Mouse (Mus musculus): ENCODE measurements around the gene Slc10a6. TPM values are rescaled to one million over a fixed set of nuclear protein-coding genes. Genes with fewer than 3 reads are reported as not detected.

Gene Slc10a6
- polyA plus RNA-seq, 1 experiment from 2014 or later: 0.07 TPM

- H3K9me3 ChIP-seq (ENCODE audit: control insufficient read depth, low read length): no peaks in the 10 kb centered on the region
- DNase-seq (ENCODE audit: low spot score) (no peak), ATAC-seq (ENCODE audit: insufficient number of reproducible peaks, low FRiP score, low TSS enrichment, low read depth) (no peak)
- WGBS: 44% methylated on average over 3 of the region's 3 CpGs
- H3K4me2 ChIP-seq (ENCODE audit: low read depth, severe bottlenecking): no peak overlapping the region
- no peaks in the 10 kb centered on the region for H3K27me3 ChIP-seq (ENCODE audit: control insufficient read depth, insufficient read depth, low read length)
- H3K4me3 ChIP-seq (ENCODE audit: low read depth, low read length): no peak overlapping the region
- H3K27ac ChIP-seq (replicated peaks; ENCODE audit: low read depth, low read length): no peak overlapping the region
- H3K4me1 ChIP-seq (ENCODE audit: control insufficient read depth, insufficient read depth, low read length): no peaks in the 10 kb centered on the region
- H3K36me3 ChIP-seq (ENCODE audit: control insufficient read depth, insufficient read depth, low read length): no peaks in the 10 kb centered on the region
- H3K9ac ChIP-seq (ENCODE audit: low read length): no peak overlapping the region
Measured at GRCm38 (mm10) chr5:103659571-103659970, 30.4 kb upstream of the Slc10a6 start.

- Histone ChIP-seq H3K4me2 (ENCODE audit: low read depth, severe bottlenecking) (no peak overlapping the region), H3K36me3 (ENCODE audit: control insufficient read depth, insufficient read depth, low read length) (no peaks in the 10 kb centered on the region), H3K4me3 (ENCODE audit: low read depth, low read length) (no peak overlapping the region), H3K27ac (replicated peaks; ENCODE audit: low read depth, low read length) (no peak overlapping the region), H3K9ac (ENCODE audit: low read length) (no peak overlapping the region), H3K4me1 (ENCODE audit: control insufficient read depth, insufficient read depth, low read length) (no peaks in the 10 kb centered on the region), H3K9me3 (ENCODE audit: control insufficient read depth, low read length) (no peaks in the 10 kb centered on the region), H3K27me3 (ENCODE audit: control insufficient read depth, insufficient read depth, low read length) (no peaks in the 10 kb centered on the region)
- peak; percentile 42 for DNase-seq (ENCODE audit: low spot score)
- 70% methylated on average over 5 of the region's 5 CpGs for WGBS
- no peak for ATAC-seq (ENCODE audit: insufficient number of reproducible peaks, low FRiP score, low TSS enrichment, low read depth)
Measured at GRCm38 (mm10) chr5:103658921-103659320, 29.7 kb upstream of the Slc10a6 start.

GRCm38 (mm10) chr5:103655346-103656118 is 26.3 kb upstream of the Slc10a6 start, which contains the start of gene 1700016H13Rik:
1700016H13Rik (minus strand) TSS chr5:103656010.
- peak within 1 kb of the TSS; percentile 59 for H3K4me3 ChIP-seq (ENCODE audit: low read depth, low read length)
- H3K9ac ChIP-seq (ENCODE audit: low read length): peak within 1 kb of the TSS; percentile 66
- peak; percentile 89 for DNase-seq (ENCODE audit: low spot score)
- H3K27me3 ChIP-seq (ENCODE audit: control insufficient read depth, insufficient read depth, low read length): no peaks in the 10 kb centered on the region
- ATAC-seq (ENCODE audit: insufficient number of reproducible peaks, low FRiP score, low TSS enrichment, low read depth): peak; percentile 84; the same call in 1 of the 2 replicates
- H3K27ac ChIP-seq (replicated peaks; ENCODE audit: low read depth, low read length): no peak within 1 kb of the TSS
- 1% methylated on average over 51 of the region's 56 CpGs for WGBS
- H3K36me3 ChIP-seq (ENCODE audit: control insufficient read depth, insufficient read depth, low read length): no peaks in the 10 kb centered on the region
- no peaks in the 10 kb centered on the region for H3K4me1 ChIP-seq (ENCODE audit: control insufficient read depth, insufficient read depth, low read length)
- H3K4me2 ChIP-seq (ENCODE audit: low read depth, severe bottlenecking): peak within 1 kb of the TSS; percentile 95
- H3K9me3 ChIP-seq (ENCODE audit: control insufficient read depth, low read length): no peaks in the 10 kb centered on the region

GRCm38 (mm10) chr5:103654780-103655179 is 25.6 kb upstream of the Slc10a6 start:
- Histone ChIP-seq H3K36me3 (ENCODE audit: control insufficient read depth, insufficient read depth, low read length) (no peaks in the 10 kb centered on the region), H3K27me3 (ENCODE audit: control insufficient read depth, insufficient read depth, low read length) (no peaks in the 10 kb centered on the region), H3K4me3 (ENCODE audit: low read depth, low read length) (no peak overlapping the region), H3K9me3 (ENCODE audit: control insufficient read depth, low read length) (no peaks in the 10 kb centered on the region), H3K4me2 (ENCODE audit: low read depth, severe bottlenecking) (peak overlapping the region; percentile 95), H3K27ac (replicated peaks; ENCODE audit: low read depth, low read length) (no peak overlapping the region), H3K9ac (ENCODE audit: low read length) (no peak overlapping the region), H3K4me1 (ENCODE audit: control insufficient read depth, insufficient read depth, low read length) (no peaks in the 10 kb centered on the region)
- WGBS: 57% methylated on average over 4 of the region's 4 CpGs
- no peak for ATAC-seq (ENCODE audit: insufficient number of reproducible peaks, low FRiP score, low TSS enrichment, low read depth)
- DNase-seq (ENCODE audit: low spot score): no peak

GRCm38 (mm10) chr5:103654225-103654624 is 25.0 kb upstream of the Slc10a6 start:
- H3K4me3 ChIP-seq (ENCODE audit: low read depth, low read length): no peak overlapping the region
- no peaks in the 10 kb centered on the region for H3K9me3 ChIP-seq (ENCODE audit: control insufficient read depth, low read length)
- no peaks in the 10 kb centered on the region for H3K27me3 ChIP-seq (ENCODE audit: control insufficient read depth, insufficient read depth, low read length)
- no peaks in the 10 kb centered on the region for H3K36me3 ChIP-seq (ENCODE audit: control insufficient read depth, insufficient read depth, low read length)
- H3K4me1 ChIP-seq (ENCODE audit: control insufficient read depth, insufficient read depth, low read length): no peaks in the 10 kb centered on the region
- 23% methylated on average over 6 of the region's 6 CpGs for WGBS
- ATAC-seq (ENCODE audit: insufficient number of reproducible peaks, low FRiP score, low TSS enrichment, low read depth) (no peak), DNase-seq (ENCODE audit: low spot score) (peak; percentile 76)
- H3K27ac ChIP-seq (replicated peaks; ENCODE audit: low read depth, low read length): no peak overlapping the region
- no peak overlapping the region for H3K4me2 ChIP-seq (ENCODE audit: low read depth, severe bottlenecking)
- no peak overlapping the region for H3K9ac ChIP-seq (ENCODE audit: low read length)

GRCm38 (mm10) chr5:103647320-103647719 is 18.1 kb upstream of the Slc10a6 start:
- Histone ChIP-seq H3K4me3 (ENCODE audit: low read depth, low read length) (no peak overlapping the region), H3K27me3 (ENCODE audit: control insufficient read depth, insufficient read depth, low read length) (no peaks in the 10 kb centered on the region), H3K27ac (replicated peaks; ENCODE audit: low read depth, low read length) (no peak overlapping the region), H3K9ac (ENCODE audit: low read length) (no peak overlapping the region), H3K4me1 (ENCODE audit: control insufficient read depth, insufficient read depth, low read length) (no peaks in the 10 kb centered on the region), H3K9me3 (ENCODE audit: control insufficient read depth, low read length) (no peaks in the 10 kb centered on the region), H3K4me2 (ENCODE audit: low read depth, severe bottlenecking) (no peak overlapping the region), H3K36me3 (ENCODE audit: control insufficient read depth, insufficient read depth, low read length) (no peaks in the 10 kb centered on the region)
- no peak for DNase-seq (ENCODE audit: low spot score)
- 84% methylated on average over 3 of the region's 3 CpGs for WGBS
- no peak for ATAC-seq (ENCODE audit: insufficient number of reproducible peaks, low FRiP score, low TSS enrichment, low read depth)

- no peaks in the 10 kb centered on the region for H3K27me3 ChIP-seq (ENCODE audit: control insufficient read depth, insufficient read depth, low read length)
- H3K4me1 ChIP-seq (ENCODE audit: control insufficient read depth, insufficient read depth, low read length): no peaks in the 10 kb centered on the region
- no peak overlapping the region for H3K27ac ChIP-seq (replicated peaks; ENCODE audit: low read depth, low read length)
- DNase-seq (ENCODE audit: low spot score) (no peak), ATAC-seq (ENCODE audit: insufficient number of reproducible peaks, low FRiP score, low TSS enrichment, low read depth) (no peak)
- H3K4me2 ChIP-seq (ENCODE audit: low read depth, severe bottlenecking): no peak overlapping the region
- no peak overlapping the region for H3K9ac ChIP-seq (ENCODE audit: low read length)
- H3K4me3 ChIP-seq (ENCODE audit: low read depth, low read length): no peak overlapping the region
- no peaks in the 10 kb centered on the region for H3K9me3 ChIP-seq (ENCODE audit: control insufficient read depth, low read length)
- H3K36me3 ChIP-seq (ENCODE audit: control insufficient read depth, insufficient read depth, low read length): no peaks in the 10 kb centered on the region
- WGBS: 96% methylated on average over 1 of the region's 1 CpGs
Measured at GRCm38 (mm10) chr5:103644167-103644566, 15.0 kb upstream of the Slc10a6 start.

- no peak for DNase-seq (ENCODE audit: low spot score)
- WGBS: 87% methylated on average over 2 of the region's 2 CpGs
- no peak overlapping the region for H3K9ac ChIP-seq (ENCODE audit: low read length)
Measured at GRCm38 (mm10) chr5:103637162-103637561, 8.0 kb upstream of the Slc10a6 start.

More at GRCm38 (mm10) chr5:103637162-103637561, 8.0 kb upstream of the Slc10a6 start:
- no peaks in the 10 kb centered on the region for H3K9me3 ChIP-seq (ENCODE audit: control insufficient read depth, low read length)
- no peaks in the 10 kb centered on the region for H3K36me3 ChIP-seq (ENCODE audit: control insufficient read depth, insufficient read depth, low read length)
- H3K4me1 ChIP-seq (ENCODE audit: control insufficient read depth, insufficient read depth, low read length): no peaks in the 10 kb centered on the region
- ATAC-seq (ENCODE audit: insufficient number of reproducible peaks, low FRiP score, low TSS enrichment, low read depth): no peak
- H3K27me3 ChIP-seq (ENCODE audit: control insufficient read depth, insufficient read depth, low read length): no peaks in the 10 kb centered on the region
- H3K4me2 ChIP-seq (ENCODE audit: low read depth, severe bottlenecking): no peak overlapping the region
- no peak overlapping the region for H3K4me3 ChIP-seq (ENCODE audit: low read depth, low read length)
- no peak overlapping the region for H3K27ac ChIP-seq (replicated peaks; ENCODE audit: low read depth, low read length)

All from limb, embryonic 11.5 days (tissue).